Mouse (Mus musculus) neural tube, embryonic 10.5 days (tissue): ENCODE data around the gene Mogat2.
A peak's percentile ranks its signal among the peaks of the same experiment; 100 is the strongest.

ENCODE experiments used
- DNase-seq: peaks from one replicate; pipeline ENCODE4 v3.0.0-alpha.2; 2017; ENCODE audit warnings: low spot score; ENCODE audit errors: extremely low spot score

Gene Mogat2

GRCm38 (mm10) chr7:99238417-99238816, at the start of gene Mogat2:
Mogat2 (minus strand) TSS chr7:99238619.
- peak; percentile 51 for DNase-seq

DNA sequence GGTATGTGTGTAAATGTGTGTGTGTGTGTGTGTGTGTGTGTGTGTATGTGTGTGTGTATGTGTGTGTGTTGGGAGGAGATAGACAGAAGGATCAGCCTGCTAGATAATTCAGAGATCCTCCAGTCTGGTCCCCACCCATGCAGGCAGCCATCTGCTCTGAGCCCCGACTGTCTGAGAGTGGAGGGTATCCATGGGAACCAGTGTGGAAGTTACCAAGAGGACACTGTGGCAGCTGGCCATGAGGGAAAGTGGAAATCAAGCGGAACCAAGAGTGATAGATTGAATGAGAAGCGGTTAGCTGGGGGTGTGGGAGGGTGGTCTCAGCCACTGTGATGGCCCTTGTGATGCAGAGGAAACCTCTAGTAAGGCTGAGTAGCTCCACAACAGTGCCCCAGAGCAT, 48.9 kb upstream of the Mogat2 start:
- peak; percentile 67 for DNase-seq

DNA sequence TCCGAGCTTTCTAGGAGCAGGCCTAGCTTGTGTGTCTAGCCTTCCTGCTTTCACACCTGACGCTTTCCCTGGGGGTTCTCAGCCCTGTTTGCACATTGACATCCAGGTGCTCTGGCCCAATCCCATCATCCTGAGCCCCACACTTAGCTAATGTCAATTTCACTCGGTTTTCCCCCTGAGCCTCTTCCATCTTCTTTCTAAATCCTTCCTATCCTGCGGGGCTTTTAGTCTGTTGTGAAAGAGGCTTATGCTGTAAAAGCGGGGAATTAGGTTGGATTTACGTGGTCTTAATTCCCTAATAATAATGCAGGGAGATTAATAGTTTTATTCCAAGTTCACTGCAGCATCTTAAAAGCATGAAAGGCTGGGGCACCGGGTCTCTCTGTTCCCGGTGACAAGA, 41.2 kb upstream of the Mogat2 start:
- DNase-seq, result no peak

GRCm38 (mm10) chr7:99278309-99278708, 39.9 kb upstream of the Mogat2 start:
- DNase-seq, result no peak

DNA sequence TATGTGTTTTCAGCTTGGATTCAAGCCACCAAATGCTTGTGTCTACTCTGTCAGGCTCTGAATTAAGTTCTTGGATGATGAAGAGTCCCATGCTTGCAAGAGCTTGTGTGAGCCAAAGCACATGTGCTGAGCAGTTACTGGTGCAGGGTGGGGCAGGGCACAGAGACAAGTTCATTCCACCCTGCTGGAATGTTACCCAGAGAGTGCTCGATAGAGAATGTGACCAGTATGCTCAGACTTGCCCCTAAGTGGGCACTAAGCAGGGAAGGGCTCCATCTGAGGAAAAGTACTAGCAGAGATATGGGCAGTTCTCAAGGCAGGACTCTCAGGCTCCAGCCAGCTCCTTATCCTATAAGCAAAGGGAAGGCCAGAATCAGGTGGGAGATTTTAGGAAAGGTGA, 38.3 kb upstream of the Mogat2 start:
- DNase-seq, result no peak

- no peak for DNase-seq
These were observed 36.7 kb upstream of the Mogat2 start for GRCm38 (mm10) chr7:99275131-99275530.

GRCm38 (mm10) chr7:99271630-99272029, 33.2 kb upstream of the Mogat2 start:
- no peak for DNase-seq

GRCm38 (mm10) chr7:99268951-99269945, 30.8 kb upstream of the Mogat2 start:
- peak; percentile 44 for DNase-seq

DNA sequence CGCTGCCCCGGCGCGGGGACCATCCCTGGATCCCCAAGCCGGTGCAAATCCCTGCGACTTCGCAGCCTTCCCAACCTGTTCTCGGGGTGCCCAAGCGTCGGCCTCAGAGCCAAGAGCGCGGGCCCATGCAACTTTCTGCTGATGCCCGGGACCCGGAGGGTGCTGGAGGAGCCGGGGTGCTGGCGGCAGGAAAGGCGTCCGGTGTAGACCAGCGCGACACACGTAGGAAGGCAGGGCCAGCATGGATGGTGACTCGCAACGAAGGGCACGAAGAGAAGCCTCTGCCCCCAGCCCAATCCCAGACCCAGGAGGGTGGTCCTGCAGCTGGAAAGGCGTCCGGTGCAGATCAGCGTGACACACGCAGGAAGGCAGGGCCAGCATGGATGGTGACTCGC, 30.1 kb upstream of the Mogat2 start:
- no peak for DNase-seq

- peak; percentile 86 for DNase-seq
These were observed 29.6 kb upstream of the Mogat2 start for GRCm38 (mm10) chr7:99267897-99268505.

GRCm38 (mm10) chr7:99267251-99267896, 29.0 kb upstream of the Mogat2 start, which contains the start of gene Map6:
Map6 (plus strand) TSS chr7:99267447.
- no peak for DNase-seq

- DNase-seq, result no peak
These were observed 26.2 kb upstream of the Mogat2 start for GRCm38 (mm10) chr7:99264597-99264996.

- no peak for DNase-seq
These were observed 25.1 kb upstream of the Mogat2 start for GRCm38 (mm10) chr7:99263509-99263908.

- DNase-seq, result no peak
These were observed 23.5 kb upstream of the Mogat2 start for GRCm38 (mm10) chr7:99261900-99262299.

DNA sequence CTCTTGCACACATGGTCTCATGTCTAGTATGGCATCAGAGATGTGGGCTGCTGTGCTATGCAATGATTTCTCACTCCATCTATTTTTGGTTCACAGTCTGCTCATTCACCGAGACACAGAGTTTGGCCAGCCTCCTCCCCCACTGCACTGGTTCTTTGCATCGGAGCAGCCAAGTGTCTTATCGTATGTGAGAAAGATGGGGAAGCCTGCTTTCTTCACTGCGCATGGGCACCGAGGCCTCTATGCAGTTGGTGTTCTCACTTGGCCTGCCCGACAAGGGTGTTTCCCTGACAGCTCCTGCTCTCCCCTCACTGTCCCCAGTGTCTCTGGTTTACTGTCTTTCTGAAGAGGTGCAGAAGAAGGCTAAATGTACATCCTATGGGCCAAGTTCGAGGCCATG, 16.6 kb upstream of the Mogat2 start:
- DNase-seq, result no peak

GRCm38 (mm10) chr7:99250386-99250785, 12.0 kb upstream of the Mogat2 start:
- no peak for DNase-seq

- peak; percentile 57 for DNase-seq
These were observed 11.1 kb upstream of the Mogat2 start for GRCm38 (mm10) chr7:99249582-99249911.

DNA sequence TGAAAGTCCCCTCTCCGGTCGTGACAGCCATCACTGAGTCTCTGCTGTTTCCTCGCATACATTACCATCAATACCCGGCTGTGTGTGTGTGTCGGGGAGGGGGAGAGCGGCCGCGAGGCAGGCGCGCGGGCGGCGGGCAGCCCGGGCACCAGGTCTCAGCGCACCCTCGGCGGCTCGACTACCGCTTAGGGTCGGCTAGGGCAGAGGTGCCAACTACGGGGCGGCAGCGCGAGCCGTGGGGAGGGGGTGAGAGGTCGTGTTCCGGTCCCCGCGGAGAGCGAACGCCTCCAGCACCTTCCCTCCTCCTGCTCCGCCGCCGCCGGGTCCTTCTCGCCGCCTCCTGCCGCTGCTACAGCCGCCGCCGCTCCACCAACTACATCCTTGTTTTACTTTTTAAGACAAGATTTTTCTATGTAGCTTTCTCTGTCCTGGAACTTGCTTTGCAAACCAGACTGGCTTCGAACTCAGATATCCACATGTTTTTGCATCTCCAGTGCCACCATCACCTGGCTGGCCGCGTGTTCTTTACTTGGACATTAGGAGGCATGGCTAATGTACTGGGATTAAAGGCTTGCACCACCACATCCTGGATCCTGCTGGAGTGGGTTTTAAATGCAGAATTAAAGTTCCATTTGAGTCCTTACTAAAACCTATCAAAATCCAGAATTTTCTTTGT, 10.6 kb upstream of the Mogat2 start:
- DNase-seq, result peak; percentile 52

DNA sequence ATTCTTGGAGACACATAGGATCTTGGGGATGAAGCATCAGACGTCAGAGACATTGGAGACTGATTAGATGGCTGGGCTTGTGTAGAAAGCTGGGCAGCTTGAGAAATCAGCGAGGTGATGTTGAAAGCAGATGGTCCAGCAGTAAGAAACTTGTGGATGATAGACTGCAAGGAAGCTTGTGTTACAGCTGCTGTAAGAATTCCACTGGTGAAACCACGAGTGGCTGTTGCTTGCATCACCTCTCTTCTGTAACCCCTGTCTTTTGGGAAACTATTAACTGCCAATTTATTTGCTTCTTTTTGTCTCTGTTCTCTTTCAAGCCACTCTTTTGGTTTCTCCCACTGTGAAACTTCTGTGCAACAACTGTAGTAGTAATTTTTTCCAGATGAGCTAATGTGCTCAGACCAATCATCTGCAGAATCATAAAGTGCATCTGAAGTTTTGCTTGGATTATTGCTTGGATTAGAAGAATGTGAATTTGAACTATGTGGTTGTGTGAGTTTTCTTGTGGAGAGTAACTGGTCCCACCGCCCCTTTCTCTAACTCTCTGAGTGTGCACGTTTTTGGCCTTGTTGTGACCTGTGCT, 9.8 kb upstream of the Mogat2 start:
- no peak for DNase-seq

GRCm38 (mm10) chr7:99242097-99242496, 3.7 kb upstream of the Mogat2 start:
- no peak for DNase-seq
